Comparison of ENCODE assay signal across 26 mouse cellular contexts in the genomic region with DNA sequence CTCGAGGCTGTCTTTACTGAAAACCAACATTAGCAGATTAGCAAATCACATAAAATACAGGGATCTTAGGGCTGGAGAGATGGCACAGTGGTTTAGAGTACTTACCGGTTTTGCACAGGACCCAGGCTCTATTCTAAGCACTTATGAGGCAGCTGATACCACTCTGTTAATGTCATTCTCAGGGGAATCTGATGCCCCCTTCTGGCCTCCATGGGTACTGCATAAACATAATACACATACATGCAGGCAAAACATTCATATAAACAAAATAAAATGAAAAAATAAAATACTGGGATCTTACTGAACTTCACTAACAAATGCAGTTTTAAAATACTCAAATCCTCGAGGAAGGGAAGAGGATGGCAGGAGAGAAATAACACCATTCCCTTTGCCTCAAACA.
DNase-seq lines count a peak whose midpoint lies in the region; ATAC-seq and TF ChIP-seq lines count a peak whose summit lies in the region.
"Had no signal": no experiment of that assay in that cellular context is flagged by ENCODE, and none has a peak within 500 bp of the region (broad histone marks: within the 10 kb centered on the region; RNA-seq: fewer than 3 reads in every experiment).

No protein-coding gene starts in this region.

- H3K27ac ChIP-seq in lung, embryonic 14.5 days (ENCODE audit: low read depth) = no peak overlapping the region
- H3K27ac ChIP-seq in lung, postnatal 0 days (ENCODE audit: low read length) = no peak overlapping the region
- no peak overlapping the region for H3K27ac ChIP-seq in hindbrain, embryonic 14.5 days
- H3K27ac ChIP-seq: embryonic facial prominence, embryonic 13.5 days; forebrain, embryonic 15.5 days; heart, embryonic 13.5 days; hindbrain, embryonic 15.5 days; limb, embryonic 13.5 days; midbrain, embryonic 10.5 days; neural tube, embryonic 12.5 days had no signal

- no peak for ATAC-seq in lung, embryonic 14.5 days (ENCODE audit: insufficient read depth)
- ATAC-seq in lung, postnatal 0 days = no peak
- no peak for ATAC-seq in hindbrain, embryonic 14.5 days (ENCODE audit: low FRiP score)
- ATAC-seq in granulocyte monocyte progenitor cell, adult 5-6 weeks (replicated peaks; ENCODE audit: poor library complexity, severe bottlenecking) = no peak
- ATAC-seq: activated CD4-positive, CD25-positive, alpha-beta regulatory T cell, adult 4 months; forebrain, embryonic 15.5 days had no signal

- no peak for TF ChIP-seq EP300 in lung, postnatal 0 days (IDR thresholded peaks at IDR 0.05)

- no peak overlapping the region for H3K9ac ChIP-seq in lung, embryonic 14.5 days
- no peak overlapping the region for H3K9ac ChIP-seq in lung, postnatal 0 days (replicated peaks; ENCODE audit: low read depth)
- H3K9ac ChIP-seq in hindbrain, embryonic 14.5 days = no peak overlapping the region
- H3K9ac ChIP-seq: embryonic facial prominence, embryonic 13.5 days; forebrain, embryonic 15.5 days; heart, embryonic 13.5 days; hindbrain, embryonic 15.5 days; limb, embryonic 13.5 days; neural tube, embryonic 12.5 days had no signal

- H3K4me3 ChIP-seq in lung, embryonic 14.5 days (ENCODE audit: low read depth, low read length) = no peak overlapping the region
- H3K4me3 ChIP-seq in lung, postnatal 0 days (ENCODE audit: low read depth, low read length) = no peak overlapping the region
- no peak overlapping the region for H3K4me3 ChIP-seq in hindbrain, embryonic 14.5 days (replicated peaks; ENCODE audit: low read length)
- H3K4me3 ChIP-seq: embryonic facial prominence, embryonic 13.5 days; forebrain, embryonic 15.5 days; heart, embryonic 13.5 days; hindbrain, embryonic 15.5 days; limb, embryonic 13.5 days; midbrain, embryonic 10.5 days; neural tube, embryonic 12.5 days had no signal

- DNase-seq in kidney, adult 9 months = peak; percentile 6
- DNase-seq in kidney, adult 11 months = no peak
- DNase-seq in lung, embryonic 14.5 days = no peak
- DNase-seq in lung, postnatal 0 days (ENCODE audit: low spot score) = no peak
- peak; percentile 12 for DNase-seq in ES-CJ7 (ENCODE audit: low read depth, low spot score)
- DNase-seq in induced T-regulatory cell, adult 2 months (ENCODE audit: low read depth) = peak; percentile 15
- no peak for DNase-seq in hindbrain, embryonic 14.5 days (ENCODE audit: low spot score)
- DNase-seq: adrenal gland, postnatal 14 days; cerebellum, adult 11 months; cerebellum, postnatal 14 days; heart, adult 11 months; heart, postnatal 36 days; kidney, adult 2 months; lung, adult 2 months; lung, postnatal 4 days; right cerebral cortex, adult 18-20 months; thymus, postnatal 36 days had no signal

- H3K36me3 ChIP-seq in lung, embryonic 14.5 days (ENCODE audit: insufficient read depth) = no peaks in the 10 kb centered on the region
- no peaks in the 10 kb centered on the region for H3K36me3 ChIP-seq in lung, postnatal 0 days (ENCODE audit: insufficient read depth, low read length)
- H3K36me3 ChIP-seq in hindbrain, embryonic 14.5 days (replicated peaks; ENCODE audit: control insufficient read depth, insufficient read depth) = no peaks in the 10 kb centered on the region
- H3K36me3 ChIP-seq: embryonic facial prominence, embryonic 13.5 days; forebrain, embryonic 15.5 days; heart, embryonic 13.5 days; hindbrain, embryonic 15.5 days; limb, embryonic 13.5 days; midbrain, embryonic 10.5 days; neural tube, embryonic 12.5 days had no signal

- no peaks in the 10 kb centered on the region for H3K4me1 ChIP-seq in lung, embryonic 14.5 days (ENCODE audit: insufficient read depth)
- H3K4me1 ChIP-seq in lung, postnatal 0 days (ENCODE audit: insufficient read depth, low read depth, low read length) = no peaks in the 10 kb centered on the region
- no peaks in the 10 kb centered on the region for H3K4me1 ChIP-seq in hindbrain, embryonic 14.5 days (replicated peaks; ENCODE audit: control insufficient read depth, insufficient read depth, low read length)
- H3K4me1 ChIP-seq: embryonic facial prominence, embryonic 13.5 days; forebrain, embryonic 15.5 days; heart, embryonic 13.5 days; hindbrain, embryonic 15.5 days; limb, embryonic 13.5 days; midbrain, embryonic 10.5 days; neural tube, embryonic 12.5 days had no signal

- H3K27me3 ChIP-seq in lung, embryonic 14.5 days (ENCODE audit: insufficient read depth, low read length) = no peaks in the 10 kb centered on the region
- no peaks in the 10 kb centered on the region for H3K27me3 ChIP-seq in lung, postnatal 0 days (replicated peaks; ENCODE audit: insufficient read depth, low read length)
- H3K27me3 ChIP-seq in hindbrain, embryonic 14.5 days (ENCODE audit: control insufficient read depth, insufficient read depth, low read length) = no peaks in the 10 kb centered on the region
- H3K27me3 ChIP-seq: embryonic facial prominence, embryonic 13.5 days; forebrain, embryonic 15.5 days; heart, embryonic 13.5 days; hindbrain, embryonic 15.5 days; limb, embryonic 13.5 days; neural tube, embryonic 12.5 days had no signal

- peaks cover 5% of the 10 kb centered on the region; the same call in 1 of the 2 replicates for H3K9me3 ChIP-seq in lung, embryonic 14.5 days (ENCODE audit: low read depth, low read length)
- H3K9me3 ChIP-seq in lung, postnatal 0 days (ENCODE audit: low read length) = peaks cover 6% of the 10 kb centered on the region; the same call in 1 of the 2 replicates
- H3K9me3 ChIP-seq in hindbrain, embryonic 14.5 days (ENCODE audit: control insufficient read depth, low read length) = no peaks in the 10 kb centered on the region
- H3K9me3 ChIP-seq: forebrain, embryonic 15.5 days; hindbrain, embryonic 15.5 days had no signal

- no peak overlapping the region for H3K4me2 ChIP-seq in lung, embryonic 14.5 days
- H3K4me2 ChIP-seq in lung, postnatal 0 days (replicated peaks; ENCODE audit: low read depth, low read length) = no peak overlapping the region
- no peak overlapping the region for H3K4me2 ChIP-seq in hindbrain, embryonic 14.5 days (replicated peaks)
- H3K4me2 ChIP-seq: embryonic facial prominence, embryonic 13.5 days; forebrain, embryonic 15.5 days; heart, embryonic 13.5 days; hindbrain, embryonic 15.5 days; limb, embryonic 13.5 days; neural tube, embryonic 12.5 days had no signal

- WGBS in lung, embryonic 14.5 days = 76% methylated on average over 3 of the region's 3 CpGs
- WGBS in lung, postnatal 0 days = 76% methylated on average over 3 of the region's 3 CpGs
- WGBS in hindbrain, embryonic 14.5 days = 81% methylated on average over 3 of the region's 3 CpGs

- peak; percentile 26; the same call in 1 of the 2 replicates for TF ChIP-seq CTCF in lung, embryonic 14.5 days (IDR thresholded peaks at IDR 0.05; ENCODE audit: low read depth)
- no peak for TF ChIP-seq CTCF in lung, postnatal 0 days (IDR thresholded peaks at IDR 0.05)

Comparison
In these comparisons a context has a peak if more than half of its experiments do, and no peak if none do; other contexts are left out.
1. DNase-seq: peak in kidney, adult 9 months (single experiment), ES-CJ7 (single experiment) and induced T-regulatory cell, adult 2 months (single experiment); none in kidney, adult 11 months (single experiment), lung, embryonic 14.5 days (single experiment), lung, postnatal 0 days (single experiment) and hindbrain, embryonic 14.5 days (single experiment).